Comparison of ENCODE assay signal across 15 mouse cellular contexts in genomic region chr4:55121952-55122351, GRCm38 (mm10).
DNase-seq lines count a peak whose midpoint lies in the region; ATAC-seq and TF ChIP-seq lines count a peak whose summit lies in the region.
"Had no signal": no experiment of that assay in that cellular context is flagged by ENCODE, and none has a peak within 500 bp of the region (broad histone marks: within the 10 kb centered on the region; RNA-seq: fewer than 3 reads in every experiment).

No protein-coding gene starts in this region.

- no peaks in the 10 kb centered on the region for H3K9me3 ChIP-seq in hindbrain, postnatal 0 days (ENCODE audit: low read length)
- no peaks in the 10 kb centered on the region for H3K9me3 ChIP-seq in hindbrain, embryonic 14.5 days (ENCODE audit: control insufficient read depth, low read length)
- H3K9me3 ChIP-seq: hindbrain, embryonic 10.5 days; limb, embryonic 10.5 days; liver, embryonic 13.5 days; midbrain, embryonic 10.5 days; neural tube, embryonic 15.5 days had no signal

- peak; percentile 34 for TF ChIP-seq CTCF in hindbrain, postnatal 0 days (IDR thresholded peaks at IDR 0.05; ENCODE audit: low read depth)

- H3K27ac ChIP-seq in hindbrain, postnatal 0 days = no peak overlapping the region
- H3K27ac ChIP-seq in hindbrain, embryonic 14.5 days = no peak overlapping the region
- H3K27ac ChIP-seq: hindbrain, embryonic 10.5 days; limb, embryonic 10.5 days; liver, embryonic 13.5 days; midbrain, embryonic 10.5 days; neural tube, embryonic 15.5 days had no signal

- 37% methylated on average over 6 of the region's 6 CpGs for whole genome bisulfite sequencing in hindbrain, postnatal 0 days
- WGBS in hindbrain, embryonic 14.5 days = 51% methylated on average over 6 of the region's 6 CpGs

- H3K9ac ChIP-seq in hindbrain, postnatal 0 days (replicated peaks; ENCODE audit: low read length) = no peak overlapping the region
- H3K9ac ChIP-seq in hindbrain, embryonic 14.5 days = no peak overlapping the region
- H3K9ac ChIP-seq: liver, embryonic 13.5 days; neural tube, embryonic 15.5 days had no signal

- no peak overlapping the region for H3K4me2 ChIP-seq in hindbrain, postnatal 0 days (ENCODE audit: low read depth, low read length)
- no peak overlapping the region for H3K4me2 ChIP-seq in hindbrain, embryonic 14.5 days (replicated peaks)
- H3K4me2 ChIP-seq: liver, embryonic 13.5 days; neural tube, embryonic 15.5 days had no signal

- no peaks in the 10 kb centered on the region; the same call in 1 of the 2 replicates for H3K4me1 ChIP-seq in hindbrain, postnatal 0 days (ENCODE audit: insufficient read depth, low read length)
- 0 out of 2 replicates have a peak, but pooled peaks cover 5% of the 10 kb centered on the region for H3K4me1 ChIP-seq in hindbrain, embryonic 14.5 days (replicated peaks; ENCODE audit: control insufficient read depth, insufficient read depth, low read length)
- H3K4me1 ChIP-seq: liver, embryonic 13.5 days had no signal

- no peak overlapping the region for H3K4me3 ChIP-seq in hindbrain, postnatal 0 days (ENCODE audit: low read length)
- H3K4me3 ChIP-seq in hindbrain, embryonic 14.5 days (replicated peaks; ENCODE audit: low read length) = no peak overlapping the region
- H3K4me3 ChIP-seq: hindbrain, embryonic 10.5 days; limb, embryonic 10.5 days; liver, embryonic 13.5 days; midbrain, embryonic 10.5 days; neural tube, embryonic 15.5 days had no signal

- DNase-seq in hindbrain, postnatal 0 days (ENCODE audit: low spot score) = peak; percentile 58
- no peak for DNase-seq in hindbrain, embryonic 14.5 days (ENCODE audit: low spot score)
- peak; percentile 29 for DNase-seq in Muller cell, postnatal 12 days (ENCODE audit: inconsistent ontology term)
- peak; percentile 94 to 98 for DNase-seq in cerebellum, postnatal 14 days
- DNase-seq in urinary bladder, postnatal 10 days (ENCODE audit: low spot score) = no peak
- DNase-seq in B cell, adult 2 months = no peak
- DNase-seq: kidney, adult 11 months; liver, embryonic 13.5 days; lung, postnatal 10 days had no signal

- H3K36me3 ChIP-seq in hindbrain, postnatal 0 days (ENCODE audit: insufficient read depth, low read length) = no peaks in the 10 kb centered on the region
- no peaks in the 10 kb centered on the region for H3K36me3 ChIP-seq in hindbrain, embryonic 14.5 days (replicated peaks; ENCODE audit: control insufficient read depth, insufficient read depth)
- H3K36me3 ChIP-seq: hindbrain, embryonic 10.5 days; limb, embryonic 10.5 days; liver, embryonic 13.5 days; midbrain, embryonic 10.5 days; neural tube, embryonic 15.5 days had no signal

- no peaks in the 10 kb centered on the region for H3K27me3 ChIP-seq in hindbrain, postnatal 0 days (ENCODE audit: insufficient read depth, low read length)
- H3K27me3 ChIP-seq in hindbrain, embryonic 14.5 days (ENCODE audit: control insufficient read depth, insufficient read depth, low read length) = no peaks in the 10 kb centered on the region
- H3K27me3 ChIP-seq: liver, embryonic 13.5 days; neural tube, embryonic 15.5 days had no signal

- no peak for ATAC-seq in hindbrain, postnatal 0 days
- ATAC-seq in hindbrain, embryonic 14.5 days (ENCODE audit: low FRiP score) = no peak
- peak; percentile 85 for ATAC-seq in cerebellum, adult (ENCODE audit: insufficient number of reproducible peaks, low FRiP score, low TSS enrichment)
- no peak for ATAC-seq in megakaryocyte-erythroid progenitor cell, adult 5-6 weeks (replicated peaks; ENCODE audit: low FRiP score, low TSS enrichment, poor library complexity, severe bottlenecking)

Comparison
In these comparisons a context has a peak if more than half of its experiments do, and no peak if none do; other contexts are left out.
1. DNase-seq: peak in hindbrain, postnatal 0 days (single experiment), Muller cell, postnatal 12 days (single experiment) and cerebellum, postnatal 14 days (2 of 2); none in hindbrain, embryonic 14.5 days (single experiment), urinary bladder, postnatal 10 days (single experiment) and B cell, adult 2 months (0 of 2).